Mouse (Mus musculus): ENCODE results near the gene T2.
"Not testable (repeated sequence)": the region's sequence is repeated elsewhere in the genome, so short reads cannot be mapped to it uniquely, and the experiment has no call there.

The T2 gene

DNA sequence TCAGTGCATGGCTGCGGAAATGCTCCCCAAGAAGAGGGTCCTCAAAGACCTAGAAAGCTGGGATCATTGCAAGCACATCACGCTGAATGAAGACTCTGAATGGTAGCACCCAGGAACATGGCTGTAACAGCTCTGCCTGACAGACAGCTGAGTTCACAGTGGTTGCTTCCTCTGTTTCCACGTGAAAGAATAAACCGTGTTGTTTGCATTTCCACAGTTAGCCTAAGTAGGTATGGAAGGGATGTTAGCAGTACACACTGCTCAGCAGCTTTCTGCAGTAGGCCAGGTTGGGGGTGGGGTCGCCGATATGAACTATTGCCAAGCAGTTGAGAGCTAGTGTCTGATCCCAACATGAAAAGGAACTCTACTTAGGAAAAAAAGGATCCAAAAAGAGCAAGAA lies at the start of gene T2:
T2 (plus strand) TSS at position 301 of the 400 bp plus-strand sequence.
- DNase-seq (ENCODE audit: low spot score in 2 of 2) = no peak

DNA sequence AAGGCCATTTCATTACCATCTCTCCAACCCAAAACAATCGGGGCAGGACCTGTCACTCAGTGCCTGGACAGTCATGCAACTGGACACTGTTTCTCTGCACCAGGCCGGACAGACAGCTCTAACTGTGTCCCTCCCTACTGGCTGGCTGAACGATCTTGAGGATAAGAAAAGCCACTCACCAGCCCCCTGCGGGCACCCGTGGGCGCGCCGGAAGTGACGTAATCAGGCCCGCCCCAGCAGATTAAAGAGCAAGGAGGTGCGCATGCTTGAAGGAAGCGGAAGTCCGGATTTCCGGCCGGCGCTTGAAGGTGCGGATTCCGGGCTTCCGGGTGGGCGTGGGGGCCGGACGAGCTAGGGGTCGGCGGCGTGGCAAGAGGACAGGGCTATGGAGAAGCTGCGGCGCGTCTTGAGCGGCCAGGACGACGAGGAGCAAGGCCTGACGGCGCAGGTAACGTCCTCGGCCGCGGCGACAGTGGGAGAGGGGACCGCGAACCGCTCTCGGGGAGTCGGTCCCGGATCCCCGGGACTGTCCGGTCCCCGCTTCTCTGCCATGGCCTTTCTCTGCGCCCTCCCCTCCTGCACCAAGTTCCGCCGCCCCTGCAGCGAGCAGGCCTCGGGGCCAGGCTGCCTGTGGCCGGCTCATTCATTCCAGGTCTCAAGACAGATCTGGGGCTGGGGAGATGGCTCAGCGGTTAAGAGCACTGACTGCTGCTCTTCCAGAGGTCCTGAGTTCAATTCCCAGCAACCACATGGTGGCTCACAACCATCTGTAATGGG lies 44.8 kb upstream of the T2 start, which contains the start of gene Sft2d1:
Sft2d1 (plus strand) TSS at position 265 of the 777 bp plus-strand sequence.
- DNase-seq (ENCODE audit: low spot score in 2 of 2) = peak; percentile 95

- peak; percentile 18 to 40 for DNase-seq (ENCODE audit: low spot score in 2 of 2)
These were observed 44.0 kb upstream of the T2 start for GRCm38 (mm10) chr17:8311751-8312150.

DNA sequence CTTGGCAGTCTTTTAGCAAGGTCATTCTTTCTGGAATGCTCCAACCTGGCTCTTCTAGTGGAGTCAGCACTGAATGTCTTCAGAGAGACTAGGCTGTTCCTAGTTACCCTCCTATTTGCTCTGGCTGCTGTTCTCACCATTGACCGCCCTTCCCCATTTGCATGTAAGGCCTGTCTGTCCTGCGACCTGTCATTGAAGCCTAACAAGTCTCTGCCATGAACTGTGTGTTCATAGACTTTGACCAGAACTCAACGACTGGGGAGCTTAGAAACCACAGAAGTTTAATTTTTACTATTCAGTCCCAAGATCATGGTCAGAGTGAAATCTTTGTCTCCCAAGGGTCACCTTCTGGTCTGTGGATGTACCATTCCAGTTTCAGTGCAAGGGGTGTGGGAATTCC lies 41.8 kb upstream of the T2 start:
- no peak for DNase-seq (ENCODE audit: low spot score in 2 of 2)

GRCm38 (mm10) chr17:8316251-8316650 lies 39.5 kb upstream of the T2 start:
- no peak for DNase-seq (ENCODE audit: low spot score in 2 of 2)

GRCm38 (mm10) chr17:8326877-8327276 lies 28.9 kb upstream of the T2 start:
- DNase-seq (ENCODE audit: low spot score in 2 of 2) = not testable (repeated sequence)

- DNase-seq (ENCODE audit: low spot score in 2 of 2) = no peak
These were observed 27.1 kb upstream of the T2 start for GRCm38 (mm10) chr17:8328511-8329174.

DNA sequence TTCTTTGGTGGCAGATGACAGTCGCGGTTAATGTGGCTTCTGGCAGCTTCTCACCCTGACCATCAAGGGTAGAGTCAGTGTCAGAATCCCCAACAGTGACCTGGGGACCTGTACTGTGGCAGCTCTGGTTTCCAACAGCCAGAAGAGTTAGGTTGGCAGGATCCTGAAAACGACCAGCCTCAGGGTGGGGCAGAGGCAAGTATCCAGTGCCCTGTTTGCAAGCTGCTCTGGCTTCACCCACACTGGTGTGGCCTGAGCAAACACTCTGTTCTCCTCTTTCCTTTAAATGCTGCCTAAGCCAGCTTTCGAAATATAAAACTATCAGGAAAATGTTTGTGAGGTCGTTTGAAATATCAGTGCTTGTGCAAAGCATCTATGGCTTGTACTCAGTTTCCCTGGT lies 25.2 kb upstream of the T2 start:
- DNase-seq (ENCODE audit: low spot score in 2 of 2) = no peak

- DNase-seq (ENCODE audit: low spot score in 2 of 2) = not testable (repeated sequence)
These were observed 18.6 kb upstream of the T2 start, which contains the start of gene Prr18 for GRCm38 (mm10) chr17:8337159-8337558. TSS of gene Prr18 (plus strand) at chr17:8337459.

GRCm38 (mm10) chr17:8339666-8340374 lies 16.0 kb upstream of the T2 start:
- no peak for DNase-seq (ENCODE audit: low spot score in 2 of 2)

- DNase-seq (ENCODE audit: low spot score in 2 of 2) = no peak
These were observed 15.1 kb upstream of the T2 start for GRCm38 (mm10) chr17:8340407-8341359.

DNA sequence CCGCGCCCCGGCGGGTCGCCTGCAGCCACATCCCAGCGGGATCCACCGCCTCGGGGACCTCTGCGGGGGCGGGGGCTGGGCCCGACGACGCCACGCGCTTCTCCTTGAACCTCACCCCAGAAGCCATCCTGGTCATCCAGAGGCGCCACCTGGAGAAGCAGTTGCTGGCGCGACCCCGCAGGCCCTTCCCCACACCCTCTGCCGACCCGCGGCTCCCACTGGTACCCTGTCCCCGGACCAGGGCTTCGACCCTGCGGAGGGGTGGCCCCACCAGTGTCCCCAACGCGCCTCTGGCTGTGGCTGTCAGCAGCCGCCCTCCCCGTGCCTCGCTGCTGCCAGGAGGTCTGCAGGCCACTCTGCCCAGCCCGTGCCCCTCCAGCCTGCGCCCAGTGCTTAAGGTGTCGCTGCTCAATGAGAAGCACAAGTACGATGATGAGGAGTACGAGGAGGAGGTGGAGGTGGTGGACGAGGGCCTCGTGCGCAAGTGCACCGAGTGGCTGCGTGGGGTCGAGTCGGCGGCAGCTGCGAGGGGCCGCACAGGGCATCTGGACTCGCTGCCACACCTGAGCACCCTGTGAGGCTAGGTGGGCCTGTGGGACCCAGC lies 14.3 kb upstream of the T2 start:
- DNase-seq (ENCODE audit: low spot score in 2 of 2) = no peak

DNA sequence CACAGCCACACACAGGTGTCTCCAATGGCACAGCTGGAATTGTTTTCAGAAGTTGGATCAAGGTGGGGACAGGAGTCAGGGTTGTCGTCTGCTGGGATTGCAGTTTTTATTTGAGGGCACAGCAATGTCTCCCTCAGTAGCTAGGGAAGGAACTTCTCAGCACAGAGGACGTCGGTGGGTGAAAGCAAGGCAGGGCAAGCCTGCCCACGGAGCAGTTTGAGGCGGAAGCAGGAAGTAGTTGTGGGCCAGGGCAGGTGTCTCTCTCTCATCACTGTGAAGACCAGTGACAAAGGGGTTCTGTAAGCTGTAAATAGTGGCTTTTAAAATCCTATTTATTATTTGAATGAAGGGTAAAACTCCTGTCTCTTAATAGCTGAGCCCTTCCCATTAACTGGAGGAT lies 13.1 kb upstream of the T2 start:
- DNase-seq (ENCODE audit: low spot score in 2 of 2) = no peak

DNA sequence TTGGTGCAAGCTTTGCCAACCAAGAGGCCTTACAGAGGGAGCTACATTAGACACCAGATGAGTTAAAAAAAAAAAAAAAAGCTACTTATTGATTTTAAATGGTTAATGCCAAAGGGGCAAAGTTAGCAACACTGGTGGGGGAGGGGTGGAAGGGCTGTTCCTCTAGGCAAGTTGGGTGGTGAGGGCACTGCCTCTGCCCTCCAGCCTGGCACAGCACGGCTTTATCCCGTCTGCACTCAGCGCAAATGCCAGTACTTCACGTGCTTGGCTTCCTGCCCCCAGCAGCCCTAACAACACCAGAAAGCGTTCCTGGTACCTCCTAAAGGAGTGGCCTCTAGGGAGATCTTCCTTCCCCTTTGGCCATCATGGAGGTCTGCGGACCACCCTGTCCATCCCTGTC lies 12.4 kb upstream of the T2 start:
- DNase-seq (ENCODE audit: low spot score in 2 of 2) = no peak

- no peak for DNase-seq (ENCODE audit: low spot score in 2 of 2)
These were observed 8.0 kb upstream of the T2 start for GRCm38 (mm10) chr17:8347765-8348285.

- DNase-seq (ENCODE audit: low spot score in 2 of 2) = no peak
These were observed 6.9 kb upstream of the T2 start for GRCm38 (mm10) chr17:8348941-8349340.

GRCm38 (mm10) chr17:8351088-8351487 lies 4.7 kb upstream of the T2 start:
- DNase-seq (ENCODE audit: low spot score in 2 of 2) = no peak

DNA sequence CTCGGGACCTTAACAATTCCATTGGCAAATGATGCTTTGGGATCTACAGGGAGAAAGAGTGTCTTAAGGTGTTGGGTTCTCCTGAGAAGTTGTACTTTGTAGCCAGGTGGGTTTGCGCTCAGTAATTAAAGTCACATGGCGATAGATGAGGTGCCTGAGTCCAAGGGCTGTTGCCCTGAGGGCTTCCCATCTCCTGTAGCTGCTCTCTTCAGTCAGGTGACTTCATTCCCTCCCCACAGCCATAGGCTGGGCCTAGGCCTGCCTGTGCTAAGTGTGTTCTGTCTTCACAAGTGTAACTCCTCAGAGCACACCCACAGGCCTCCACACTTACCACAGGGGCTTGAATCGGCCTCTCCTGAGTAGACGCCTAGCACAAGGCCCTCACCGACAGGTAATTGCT lies 1.7 kb downstream of the T2 start:
- DNase-seq (ENCODE audit: low spot score in 2 of 2) = no peak

DNA sequence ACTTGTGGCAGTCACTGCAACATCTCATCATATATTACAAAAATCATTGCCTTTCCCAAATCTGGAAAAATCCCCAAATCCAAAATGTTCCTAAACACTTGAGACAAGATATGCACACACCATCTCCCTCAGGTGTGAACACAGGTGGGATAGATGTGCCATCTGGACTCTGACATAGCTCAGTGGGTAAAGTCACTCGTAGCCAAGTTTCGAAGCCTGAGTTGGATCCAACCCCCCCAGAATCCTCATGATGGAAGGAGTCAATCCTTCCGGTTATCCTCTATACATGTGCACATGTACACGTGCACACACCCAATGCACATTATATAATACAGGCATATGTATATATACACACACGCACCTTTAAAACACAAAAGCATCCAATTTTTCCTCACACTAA lies 5.1 kb downstream of the T2 start:
- DNase-seq (ENCODE audit: low spot score in 2 of 2) = no peak

- no peak for DNase-seq (ENCODE audit: low spot score in 2 of 2)
These were observed 5.7 kb downstream of the T2 start for GRCm38 (mm10) chr17:8361281-8362103.

All from heart, adult 9 months (tissue).